Mouse (Mus musculus) MEL (cell line): ENCODE data around the gene Prkar1a. TPM values are rescaled to one million over a fixed set of nuclear protein-coding genes. Genes with fewer than 3 reads are reported as not detected.
A peak's percentile ranks its signal among the peaks of the same experiment; 100 is the strongest.

ENCODE experiments used
- DNase-seq: peaks from one replicate; pipeline ENCODE4 v3.0.0; 2011; ENCODE audit warnings: low read depth, low spot score
- H3K27ac ChIP-seq: 2 replicates; pipeline ENCODE4 v1.5.1; 2012; ENCODE audit warnings: low read depth, mild to moderate bottlenecking, control low read depth, low read length, moderate library complexity; ENCODE audit not compliant: control insufficient read depth
- H3K27me3 ChIP-seq, 2 experiments: fragments of 150-350 bp in 1 of 2; sonication (generic) in 1 of 2; 2 replicates each; pipeline ENCODE4 v1.6.1; 2012; ENCODE audit warnings: low read length in 2 of 2, mild to moderate bottlenecking in 2 of 2, improper control_type of control experiment in 1 of 2, moderate library complexity in 1 of 2; ENCODE audit not compliant: insufficient read depth in 2 of 2, control insufficient read depth in 1 of 2
- H3K36me3 ChIP-seq, 2 experiments: 2 replicates each; pipeline ENCODE4 v1.6.1; 2012 to 2014; ENCODE audit warnings: low read length in 2 of 2, improper control_type of control experiment in 1 of 2, inconsistent platforms in 1 of 2, mild to moderate bottlenecking in 1 of 2; ENCODE audit not compliant: insufficient read depth in 2 of 2, control insufficient read depth in 1 of 2
- H3K4me1 ChIP-seq, 2 experiments: fragments of 150-350 bp in 1 of 2; sonication (generic) in 1 of 2; 2 replicates each; pipeline ENCODE4 v1.6.1; 2012; ENCODE audit warnings: low read length in 2 of 2, improper control_type of control experiment in 1 of 2, mild to moderate bottlenecking in 1 of 2; ENCODE audit not compliant: insufficient read depth in 2 of 2, control insufficient read depth in 1 of 2
- H3K4me3 ChIP-seq, 2 experiments: fragments of 150-350 bp in 1 of 2; sonication (generic) in 1 of 2; 2 replicates each; pipeline ENCODE4 v1.5.1; 2012; ENCODE audit warnings: low read depth in 2 of 2, low read length in 2 of 2, mild to moderate bottlenecking in 2 of 2, moderate library complexity in 2 of 2, control low read depth in 1 of 2, improper control_type of control experiment in 1 of 2; ENCODE audit not compliant: control insufficient read depth in 1 of 2, insufficient read depth in 1 of 2
- H3K79me2 ChIP-seq: 2 replicates; pipeline ENCODE4 v1.6.1; 2012; ENCODE audit warnings: mild to moderate bottlenecking, low read length, moderate library complexity; ENCODE audit not compliant: control insufficient read depth, poor library complexity, insufficient read depth
- H3K9ac ChIP-seq: 2 replicates; pipeline ENCODE4 v1.6.1; 2012; ENCODE audit warnings: low read depth, mild to moderate bottlenecking, control low read depth, low read length, moderate library complexity; ENCODE audit not compliant: control insufficient read depth, poor library complexity, severe bottlenecking
- H3K9me3 ChIP-seq: fragments of 150-350 bp; sonication (generic); replicated peaks from 2 replicates; pipeline ENCODE4 v1.6.1; 2012; ENCODE audit warnings: mild to moderate bottlenecking, low read length, improper control_type of control experiment, moderate library complexity; ENCODE audit not compliant: insufficient read depth
- CHD1 ChIP-seq: IDR thresholded peaks from 2 replicates; pipeline ENCODE4 v1.6.1; 2012; ENCODE audit warnings: low read depth, mild to moderate bottlenecking, inconsistent platforms, low read length, improper control_type of control experiment
- CTCF ChIP-seq, 3 experiments: IDR thresholded peaks in 2 of 3; conservative IDR thresholded peaks in 1 of 3; 2 replicates each; pipeline ENCODE4 v1.5.1; 2011 to 2012; ENCODE audit warnings: low read length in 3 of 3, low read depth in 2 of 3, mild to moderate bottlenecking in 2 of 3, improper control_type of control experiment in 1 of 3, inconsistent platforms in 1 of 3, mixed read lengths in 1 of 3, moderate library complexity in 1 of 3; ENCODE audit not compliant: control insufficient read depth in 1 of 3, insufficient read depth in 1 of 3, poor library complexity in 1 of 3, severe bottlenecking in 1 of 3
- EP300 ChIP-seq, 2 experiments: IDR thresholded peaks; 2 replicates each; pipeline ENCODE4 v1.6.1; 2011; ENCODE audit warnings: improper control_type of control experiment in 2 of 2, low read length in 2 of 2, low read depth in 1 of 2, mild to moderate bottlenecking in 1 of 2
- ETS1 ChIP-seq: IDR thresholded peaks from 2 replicates; pipeline ENCODE4 v1.6.1; 2012; ENCODE audit warnings: low read depth, mild to moderate bottlenecking, inconsistent platforms, low read length, improper control_type of control experiment, moderate library complexity
- GABPA ChIP-seq: IDR thresholded peaks from 2 replicates; pipeline ENCODE4 v1.6.1; 2012; ENCODE audit warnings: low read depth, mild to moderate bottlenecking, inconsistent platforms, low read length, improper control_type of control experiment, moderate library complexity
- KAT2A ChIP-seq: conservative IDR thresholded peaks from 2 replicates; pipeline ENCODE4 v1.6.1; 2012; ENCODE audit warnings: low read depth, low read length, improper control_type of control experiment, inconsistent platforms
- MAX ChIP-seq: IDR thresholded peaks from 2 replicates; pipeline ENCODE4 v1.6.1; 2011; ENCODE audit warnings: low read length, improper control_type of control experiment
- MEF2A ChIP-seq: IDR thresholded peaks from 2 replicates; pipeline ENCODE4 v1.6.1; 2014; ENCODE audit warnings: low read depth, mild to moderate bottlenecking, inconsistent platforms, low read length, improper control_type of control experiment; ENCODE audit not compliant: poor library complexity, insufficient replicate concordance, severe bottlenecking; ENCODE audit errors: extremely low read depth
- MXI1 ChIP-seq: IDR thresholded peaks from 2 replicates; pipeline ENCODE4 v1.6.1; 2011; ENCODE audit warnings: mild to moderate bottlenecking, low read depth, low read length, improper control_type of control experiment
- MYC ChIP-seq: IDR thresholded peaks from 2 replicates; pipeline ENCODE4 v1.6.1; 2011; ENCODE audit warnings: low read depth, mild to moderate bottlenecking, low read length, improper control_type of control experiment, moderate library complexity
- POLR2AphosphoS5 ChIP-seq: IDR thresholded peaks from 2 replicates; pipeline ENCODE4 v1.6.1; 2012; ENCODE audit warnings: low read depth, borderline replicate concordance, mild to moderate bottlenecking, inconsistent platforms, low read length, moderate library complexity, mixed read lengths
- RAD21 ChIP-seq: IDR thresholded peaks from 2 replicates; pipeline ENCODE4 v1.6.1; 2011; ENCODE audit warnings: mild to moderate bottlenecking, low read depth, low read length, improper control_type of control experiment
- RCOR1 ChIP-seq: IDR thresholded peaks from 2 replicates; pipeline ENCODE4 v1.6.1; 2012; ENCODE audit warnings: low read depth, mild to moderate bottlenecking, inconsistent platforms, low read length, improper control_type of control experiment
- SMC3 ChIP-seq: IDR thresholded peaks from 2 replicates; pipeline ENCODE4 v1.6.1; 2011; ENCODE audit warnings: low read depth, low read length, improper control_type of control experiment
- TBP ChIP-seq: IDR thresholded peaks from 2 replicates; pipeline ENCODE4 v1.8.0; 2011; ENCODE audit warnings: low read depth, low read length, improper control_type of control experiment
- ZC3H11A ChIP-seq: IDR thresholded peaks from 2 replicates; pipeline ENCODE4 v1.6.1; 2012; ENCODE audit warnings: low read depth, mild to moderate bottlenecking, inconsistent platforms, low read length, improper control_type of control experiment
- ZNF384 ChIP-seq: IDR thresholded peaks from 2 replicates; pipeline ENCODE4 v1.6.1; 2012; ENCODE audit warnings: low read depth, mild to moderate bottlenecking, inconsistent platforms, low read length, improper control_type of control experiment
- polyA plus RNA-seq, 2 experiments: library from polyadenylated mRNA; stranded (reverse) in 1 of 2; unstranded in 1 of 2; fragments of >175 nt in 1 of 2; fragments of >200 nt in 1 of 2; gene quantifications; 2 replicates each; pipeline versions ENCODE4 v1.2.1 to v1.2.4; 2012; ENCODE audit warnings: low replicate concordance in 2 of 2, low read depth in 1 of 2; ENCODE audit not compliant: insufficient read length in 2 of 2, insufficient read depth in 1 of 2, missing spikeins in 1 of 2
- total RNA-seq: library from RNA; depleted of rRNA; stranded (reverse); fragments of 300-350 nt; gene quantifications from 2 replicates; pipeline ENCODE4 v1.2.3, GENCODE M21; 2012

The Prkar1a gene
- total and polyA plus RNA-seq, 3 experiments: 69.6 to 152 TPM; not detected in 1

DNA sequence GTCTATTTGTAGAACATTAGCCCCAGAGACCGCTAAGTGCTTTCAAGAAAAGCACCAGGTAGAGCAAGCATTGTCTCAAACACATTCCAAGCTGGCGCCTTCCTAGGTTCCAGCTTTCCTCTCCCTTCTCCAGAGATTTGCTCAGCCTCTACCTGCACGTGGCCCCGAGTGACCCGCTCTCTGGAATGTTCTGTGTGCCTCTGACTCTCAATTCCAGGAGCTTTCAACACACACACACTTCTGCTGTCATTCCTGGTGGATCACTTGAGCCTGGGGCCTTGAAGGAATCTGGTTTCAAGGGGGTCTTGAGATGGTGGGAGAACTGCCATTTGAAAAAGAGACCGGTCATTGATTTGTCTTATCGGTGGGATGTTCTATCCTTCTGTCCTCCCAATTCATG, 26.0 kb upstream of the Prkar1a start:
- Histone ChIP-seq H3K36me3 (peaks cover 0 to 24% of the 10 kb centered on the region in 2 experiments; a peak in 2 of 4 replicates), H3K27me3 (no peaks in the 10 kb centered on the region), H3K79me2 (no peaks in the 10 kb centered on the region), H3K9me3 (no peaks in the 10 kb centered on the region), H3K9ac (no peak overlapping the region), H3K4me3 (no peak overlapping the region), H3K4me1 (peaks cover 11 to 26% of the 10 kb centered on the region in 2 experiments), H3K27ac (no peak overlapping the region)
- no peak for TF ChIP-seq POLR2AphosphoS5
- TF ChIP-seq ZNF384: no peak
- TF ChIP-seq MEF2A: no peak
- no peak for TF ChIP-seq CTCF (IDR thresholded peaks at IDR 0.05 in 2 of 3, conservative IDR thresholded peaks at IDR 0.05 in 1 of 3; ENCODE audit: control insufficient read depth in 1 of 3, insufficient read depth in 1 of 3, low read depth in 2 of 3, low read length in 3 of 3, poor library complexity in 1 of 3, severe bottlenecking in 1 of 3)
- no peak for TF ChIP-seq KAT2A
- no peak for DNase-seq

DNA sequence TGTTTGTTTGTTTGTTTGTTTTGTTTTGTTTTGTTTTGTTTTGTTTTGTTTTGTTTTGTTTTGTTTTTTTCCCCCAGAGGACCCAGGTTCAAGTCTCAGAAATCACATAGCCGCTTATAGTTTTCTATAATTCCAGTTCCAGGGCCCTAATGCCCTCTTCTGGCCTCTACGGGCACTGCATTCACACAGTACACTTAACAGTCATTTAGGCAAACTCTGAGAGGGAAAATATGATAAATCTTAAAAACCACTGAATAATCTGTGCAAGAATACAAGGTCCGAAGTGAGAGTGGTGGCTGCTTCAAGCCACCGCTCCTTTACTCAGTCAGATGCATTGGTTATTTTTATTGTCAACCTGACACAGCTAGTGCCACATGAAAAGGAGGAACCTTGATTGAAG, 21.6 kb upstream of the Prkar1a start:
- Histone ChIP-seq H3K9ac (no peak overlapping the region), H3K36me3 (peaks cover 0 to 15% of the 10 kb centered on the region in 2 experiments; a peak in 2 of 4 replicates), H3K27me3 (peaks cover 0 to 6% of the 10 kb centered on the region in 2 experiments; a peak in 3 of 4 replicates), H3K4me3 (no peak overlapping the region), H3K9me3 (no peaks in the 10 kb centered on the region), H3K27ac (no peak overlapping the region; the same call in 1 of the 2 replicates), H3K4me1 (peaks cover 2 to 18% of the 10 kb centered on the region in 2 experiments; a peak in 2 of 4 replicates), H3K79me2 (no peaks in the 10 kb centered on the region)
- DNase-seq: peak; percentile 65
- no peak for TF ChIP-seq GABPA
- no peak for TF ChIP-seq MYC
- peak; percentile 68 for TF ChIP-seq RAD21
- no peak for TF ChIP-seq KAT2A
- 0 out of 2 replicates have a peak, but pooled peaks have one; percentile 16 for TF ChIP-seq ETS1
- TF ChIP-seq MXI1: 0 out of 2 replicates have a peak, but pooled peaks have one; percentile 14
- TF ChIP-seq TBP: no peak
- 0 out of 2 replicates have a peak, but pooled peaks have one; percentile 26 for TF ChIP-seq MAX
- TF ChIP-seq ZC3H11A: peak; percentile 64
- peak; percentile 64 for TF ChIP-seq SMC3
- peak; percentile 74; the same call in 1 of the 2 replicates for TF ChIP-seq RCOR1
- TF ChIP-seq CHD1: 0 out of 2 replicates have a peak, but pooled peaks have one; percentile 46
- TF ChIP-seq EP300 (IDR thresholded peaks at IDR 0.05; ENCODE audit: low read depth in 1 of 2, low read length in 2 of 2): peak in 1 of 2 experiments; percentile 27; a peak in 1 of 4 replicates
- peak; percentile 54 to 78 (median 65) for TF ChIP-seq CTCF (IDR thresholded peaks at IDR 0.05 in 2 of 3, conservative IDR thresholded peaks at IDR 0.05 in 1 of 3; ENCODE audit: control insufficient read depth in 1 of 3, insufficient read depth in 1 of 3, low read depth in 2 of 3, low read length in 3 of 3, poor library complexity in 1 of 3, severe bottlenecking in 1 of 3)
